In genomic region chr14:101460768-101461167, GRCm38 (mm10) we compare ENCODE assay signal across 9 mouse cellular contexts.
A peak's percentile ranks its signal among the peaks of the same experiment; 100 is the strongest.
DNase-seq lines count a peak whose midpoint lies in the region; ATAC-seq and TF ChIP-seq lines count a peak whose summit lies in the region.
"Had no signal": no experiment of that assay in that cellular context is flagged by ENCODE, and none has a peak within 500 bp of the region (broad histone marks: within the 10 kb centered on the region; RNA-seq: fewer than 3 reads in every experiment).

No protein-coding gene starts in this region.

- 21% methylated on average over 6 of the region's 6 CpGs for WGBS in forebrain, embryonic 14.5 days
- WGBS in hindbrain, postnatal 0 days = 23% methylated on average over 6 of the region's 6 CpGs
- 23% methylated on average over 6 of the region's 6 CpGs for WGBS in midbrain, postnatal 0 days

- no peaks in the 10 kb centered on the region for H3K9me3 ChIP-seq in forebrain, embryonic 14.5 days (replicated peaks; ENCODE audit: control insufficient read depth, low read length)
- no peaks in the 10 kb centered on the region for H3K9me3 ChIP-seq in hindbrain, postnatal 0 days (ENCODE audit: low read length)
- no peaks in the 10 kb centered on the region for H3K9me3 ChIP-seq in midbrain, postnatal 0 days (ENCODE audit: low read length)
- H3K9me3 ChIP-seq: embryonic facial prominence, embryonic 12.5 days had no signal

- no peaks in the 10 kb centered on the region for H3K36me3 ChIP-seq in forebrain, embryonic 14.5 days (ENCODE audit: control insufficient read depth, insufficient read depth, low read length)
- no peaks in the 10 kb centered on the region for H3K36me3 ChIP-seq in hindbrain, postnatal 0 days (ENCODE audit: insufficient read depth, low read length)
- H3K36me3 ChIP-seq in midbrain, postnatal 0 days (ENCODE audit: insufficient read depth, low read length) = no peaks in the 10 kb centered on the region
- H3K36me3 ChIP-seq: embryonic facial prominence, embryonic 12.5 days had no signal

- peak; percentile 74 for TF ChIP-seq CTCF in hindbrain, postnatal 0 days (IDR thresholded peaks at IDR 0.05; ENCODE audit: low read depth)
- TF ChIP-seq CTCF in left cerebral cortex, adult 2 months (IDR thresholded peaks at IDR 0.05) = peak; percentile 88
- peak; percentile 69 for TF ChIP-seq CTCF in midbrain, postnatal 0 days (IDR thresholded peaks at IDR 0.05)

- H3K4me2 ChIP-seq in forebrain, embryonic 14.5 days (ENCODE audit: low read length) = no peak overlapping the region
- H3K4me2 ChIP-seq in hindbrain, postnatal 0 days (ENCODE audit: low read depth, low read length) = no peak overlapping the region
- H3K4me2 ChIP-seq in midbrain, postnatal 0 days (ENCODE audit: low read depth, low read length, poor library complexity, severe bottlenecking) = no peak overlapping the region
- H3K4me2 ChIP-seq: embryonic facial prominence, embryonic 12.5 days had no signal

- intact Hi-C loops in left cerebral cortex, adult 2 months (cut with DNase I) = loop anchor here (5.0 kb wide), 1 partner anchor 147 kb away; the partner anchor contains the start of gene Tbc1d4

- no peak overlapping the region for H3K4me3 ChIP-seq in forebrain, embryonic 14.5 days (ENCODE audit: low read depth, low read length)
- no peak overlapping the region for H3K4me3 ChIP-seq in hindbrain, postnatal 0 days (ENCODE audit: low read length)
- H3K4me3 ChIP-seq in left cerebral cortex, adult 2 months = no peak overlapping the region
- H3K4me3 ChIP-seq in midbrain, postnatal 0 days (ENCODE audit: low read depth, low read length) = no peak overlapping the region
- H3K4me3 ChIP-seq: embryonic facial prominence, embryonic 12.5 days had no signal

- no peak overlapping the region for H3K27ac ChIP-seq in forebrain, embryonic 14.5 days (ENCODE audit: low read depth, low read length)
- H3K27ac ChIP-seq in hindbrain, postnatal 0 days = no peak overlapping the region
- no peak overlapping the region for H3K27ac ChIP-seq in left cerebral cortex, adult 2 months
- no peak overlapping the region for H3K27ac ChIP-seq in midbrain, postnatal 0 days (ENCODE audit: low read depth, low read length)
- H3K27ac ChIP-seq: embryonic facial prominence, embryonic 12.5 days had no signal

- ATAC-seq in forebrain, embryonic 14.5 days = peak; percentile 65
- peak; percentile 62 for ATAC-seq in hindbrain, postnatal 0 days
- ATAC-seq in midbrain, postnatal 0 days (ENCODE audit: low FRiP score) = no peak

- DNase-seq in ovary, adult 18-20 months (ENCODE audit: low spot score) = peak; percentile 23
- no peak for DNase-seq in ovary, postnatal 10 days (ENCODE audit: low spot score)
- DNase-seq in brain, adult 2 months (ENCODE audit: low read depth, low spot score) = peak; percentile 75
- peak; percentile 64 for DNase-seq in forebrain, embryonic 14.5 days (ENCODE audit: low spot score)
- peak; percentile 79 for DNase-seq in hindbrain, postnatal 0 days (ENCODE audit: low spot score)
- DNase-seq in left cerebral cortex, adult 2 months (ENCODE audit: extremely low spot score in 1 of 2, low spot score in 2 of 2) = peak; percentile 37 to 57
- DNase-seq in midbrain, postnatal 0 days (ENCODE audit: low spot score) = peak; percentile 74
- peak; percentile 69 for DNase-seq in thymus, postnatal 4 days

- H3K4me1 ChIP-seq in forebrain, embryonic 14.5 days (ENCODE audit: control insufficient read depth, insufficient read depth, low read length) = no peaks in the 10 kb centered on the region
- H3K4me1 ChIP-seq in hindbrain, postnatal 0 days (ENCODE audit: insufficient read depth, low read length) = no peaks in the 10 kb centered on the region
- no peaks in the 10 kb centered on the region for H3K4me1 ChIP-seq in midbrain, postnatal 0 days (ENCODE audit: insufficient read depth, low read length)
- H3K4me1 ChIP-seq: embryonic facial prominence, embryonic 12.5 days had no signal

- no peaks in the 10 kb centered on the region for H3K27me3 ChIP-seq in forebrain, embryonic 14.5 days (replicated peaks; ENCODE audit: control insufficient read depth, insufficient read depth, low read length)
- H3K27me3 ChIP-seq in hindbrain, postnatal 0 days (ENCODE audit: insufficient read depth, low read length) = no peaks in the 10 kb centered on the region
- H3K27me3 ChIP-seq in midbrain, postnatal 0 days (ENCODE audit: insufficient read depth, low read length) = no peaks in the 10 kb centered on the region
- H3K27me3 ChIP-seq: embryonic facial prominence, embryonic 12.5 days had no signal

- no peak overlapping the region for H3K9ac ChIP-seq in forebrain, embryonic 14.5 days (ENCODE audit: low read length)
- no peak overlapping the region for H3K9ac ChIP-seq in hindbrain, postnatal 0 days (replicated peaks; ENCODE audit: low read length)
- H3K9ac ChIP-seq in midbrain, postnatal 0 days (replicated peaks; ENCODE audit: low read length, poor library complexity, severe bottlenecking) = no peak overlapping the region
- H3K9ac ChIP-seq: embryonic facial prominence, embryonic 12.5 days had no signal
